Mouse (Mus musculus): ENCODE measurements around the gene Snrpf. TPM values are rescaled to one million over a fixed set of nuclear protein-coding genes. Genes with fewer than 3 reads are reported as not detected.
"Not testable (repeated sequence)": the region's sequence is repeated elsewhere in the genome, so short reads cannot be mapped to it uniquely, and the experiment has no call there.

The Snrpf gene
- polyA plus RNA-seq, 1 experiment from 2014 or later = 55.2 TPM

DNA sequence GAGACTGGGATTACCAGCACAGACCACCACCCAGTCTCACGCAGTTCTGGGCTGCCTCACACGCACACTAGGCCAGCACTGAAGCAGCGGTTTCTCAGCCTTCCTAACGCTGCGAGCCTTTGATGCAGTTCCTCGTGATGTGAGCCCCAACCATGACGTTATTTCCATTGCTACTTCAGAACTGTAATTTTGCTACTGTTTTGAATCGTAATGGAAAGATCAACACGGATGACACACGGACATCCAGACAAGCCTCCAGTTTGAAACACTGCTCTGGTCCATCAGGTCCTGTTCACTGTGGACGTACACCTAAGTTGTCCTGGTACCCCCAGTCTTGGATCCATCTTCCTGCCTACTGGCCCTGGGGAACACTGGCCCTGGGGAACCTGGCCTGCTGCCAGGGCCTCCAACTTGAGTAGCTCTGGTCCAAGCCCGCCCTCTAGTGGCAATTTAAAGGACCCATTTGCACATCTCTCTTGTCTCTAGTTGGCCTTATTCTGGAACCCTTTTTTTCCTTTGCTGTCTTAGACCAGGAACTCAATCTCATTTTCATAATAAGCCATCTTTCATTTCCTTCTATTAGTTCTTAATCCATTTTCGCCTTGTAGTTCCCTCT lies 12.1 kb downstream of the Snrpf start:
- no peak overlapping the region for H3K4me2 ChIP-seq
- H3K27me3 ChIP-seq = no peaks in the 10 kb centered on the region
- ATAC-seq (ENCODE audit: insufficient read depth) = peak; percentile 37; the same call in 1 of the 2 replicates
- no peak overlapping the region for H3K9ac ChIP-seq
- H3K9me3 ChIP-seq (replicated peaks) = no peaks in the 10 kb centered on the region
- 57% methylated on average over 13 of the region's 13 CpGs for WGBS (ENCODE audit: insufficient replicate concordance)
- 0 out of 2 replicates have a peak, but pooled peaks cover 4% of the 10 kb centered on the region for H3K4me1 ChIP-seq (replicated peaks)
- H3K27ac ChIP-seq (replicated peaks) = no peak overlapping the region
- peaks cover 8% of the 10 kb centered on the region for H3K36me3 ChIP-seq (replicated peaks)
- H3K4me3 ChIP-seq (replicated peaks) = no peak overlapping the region

DNA sequence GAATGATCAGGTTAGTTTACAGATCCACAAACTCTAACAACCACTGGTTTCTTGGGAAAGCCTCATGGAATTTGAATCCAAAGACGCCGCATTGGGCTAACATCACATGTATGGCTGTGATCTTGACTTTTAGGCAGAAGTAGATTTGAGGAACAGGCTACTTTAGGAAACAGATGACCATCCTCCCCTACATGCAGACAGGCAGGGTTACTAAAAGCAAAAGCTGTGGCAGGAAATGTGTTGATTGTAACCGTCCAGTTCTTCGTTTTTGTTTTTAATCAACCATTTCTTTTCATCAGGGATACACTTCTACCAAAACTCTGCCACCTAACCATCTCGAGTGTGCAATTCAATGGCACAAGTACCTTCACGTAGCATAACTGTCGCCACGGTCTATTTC lies 13.5 kb downstream of the Snrpf start:
- no peaks in the 10 kb centered on the region for H3K36me3 ChIP-seq (replicated peaks)
- no peaks in the 10 kb centered on the region for H3K9me3 ChIP-seq (replicated peaks)
- WGBS (ENCODE audit: insufficient replicate concordance) = 49% methylated on average over 8 of the region's 8 CpGs
- no peaks in the 10 kb centered on the region for H3K4me1 ChIP-seq (replicated peaks)
- H3K27ac ChIP-seq (replicated peaks) = no peak overlapping the region
- no peak overlapping the region for H3K4me2 ChIP-seq
- H3K4me3 ChIP-seq (replicated peaks) = no peak overlapping the region
- no peak for ATAC-seq (ENCODE audit: insufficient read depth)
- no peaks in the 10 kb centered on the region for H3K27me3 ChIP-seq
- no peak overlapping the region for H3K9ac ChIP-seq

DNA sequence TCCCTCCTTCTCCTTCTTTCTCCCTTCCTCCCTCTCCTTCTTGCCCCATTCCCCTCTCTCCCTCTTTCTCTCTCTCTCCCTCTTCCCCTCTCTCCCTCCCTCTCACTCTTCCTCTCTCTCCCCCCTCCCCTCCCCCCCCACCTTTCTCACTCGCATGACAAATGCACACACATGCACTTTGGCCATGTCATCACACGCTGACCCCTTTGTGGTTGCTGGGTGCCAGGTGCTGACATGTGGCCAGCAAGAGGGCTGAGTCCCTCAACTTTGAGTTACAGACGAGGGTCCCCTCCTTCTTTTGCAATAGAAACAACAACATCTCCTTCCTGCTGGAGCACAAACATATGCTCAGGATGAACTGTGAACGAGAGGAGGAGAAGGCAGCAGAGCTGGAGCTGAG lies 14.5 kb downstream of the Snrpf start:
- Histone ChIP-seq H3K27me3 (no peaks in the 10 kb centered on the region), H3K36me3 (replicated peaks) (no peaks in the 10 kb centered on the region), H3K4me2 (no peak overlapping the region), H3K4me3 (replicated peaks) (no peak overlapping the region), H3K27ac (replicated peaks) (no peak overlapping the region), H3K4me1 (replicated peaks) (no peaks in the 10 kb centered on the region), H3K9me3 (replicated peaks) (no peaks in the 10 kb centered on the region), H3K9ac (no peak overlapping the region)
- no peak for ATAC-seq (ENCODE audit: insufficient read depth)
- 46% methylated on average over 4 of the region's 4 CpGs for WGBS (ENCODE audit: insufficient replicate concordance)

DNA sequence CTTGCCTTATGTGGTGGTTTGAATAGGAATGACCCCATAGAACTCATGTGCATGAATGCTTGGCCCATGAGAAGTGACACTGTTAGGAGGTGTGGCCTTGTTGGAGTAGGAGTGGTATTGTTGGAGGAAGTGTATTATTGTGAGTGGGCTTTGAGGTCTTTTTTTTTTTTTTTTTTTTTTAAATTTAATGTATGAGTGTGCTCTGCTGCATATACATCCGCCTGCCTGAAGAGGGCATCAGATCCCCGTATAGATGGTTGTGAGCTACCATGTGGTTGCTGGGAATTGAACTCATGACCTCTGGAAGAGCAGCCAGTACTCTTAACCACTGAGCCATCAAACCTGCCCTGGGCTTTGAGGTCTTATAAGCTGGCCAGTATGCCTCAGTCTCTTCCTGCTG lies 17.3 kb downstream of the Snrpf start:
- WGBS (ENCODE audit: insufficient replicate concordance) = 42% methylated on average over 2 of the region's 2 CpGs
- Histone ChIP-seq H3K9me3 (replicated peaks) (no peaks in the 10 kb centered on the region), H3K9ac (no peak overlapping the region), H3K4me2 (no peak overlapping the region), H3K36me3 (replicated peaks) (no peaks in the 10 kb centered on the region), H3K27ac (replicated peaks) (no peak overlapping the region), H3K27me3 (no peaks in the 10 kb centered on the region), H3K4me3 (replicated peaks) (no peak overlapping the region), H3K4me1 (replicated peaks) (no peaks in the 10 kb centered on the region)
- no peak for ATAC-seq (ENCODE audit: insufficient read depth)

DNA sequence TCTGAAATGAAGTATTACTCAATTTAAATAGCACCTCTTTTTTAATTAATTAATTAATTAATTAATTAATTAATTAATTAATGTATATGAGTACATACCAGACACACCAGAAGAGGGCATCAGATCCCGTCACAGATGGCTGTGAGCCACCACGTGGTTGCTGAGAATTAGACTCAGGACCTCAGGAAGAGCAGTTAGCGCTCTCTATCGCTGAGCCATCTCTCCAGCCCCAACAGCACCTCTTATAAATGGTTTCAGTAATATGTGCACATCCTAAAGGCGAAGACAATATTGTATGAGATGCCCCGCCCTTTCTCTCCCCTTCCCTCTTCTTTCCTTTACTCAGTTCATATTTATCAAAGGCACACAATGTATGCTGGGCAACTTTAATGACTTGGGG lies 20.8 kb downstream of the Snrpf start:
- Histone ChIP-seq H3K4me1 (replicated peaks) (no peaks in the 10 kb centered on the region), H3K36me3 (replicated peaks) (no peaks in the 10 kb centered on the region), H3K4me2 (no peak overlapping the region), H3K9ac (no peak overlapping the region), H3K4me3 (replicated peaks) (no peak overlapping the region), H3K27ac (replicated peaks) (no peak overlapping the region), H3K27me3 (no peaks in the 10 kb centered on the region), H3K9me3 (replicated peaks) (no peaks in the 10 kb centered on the region)
- no peak for ATAC-seq (ENCODE audit: insufficient read depth)
- 62% methylated on average over 6 of the region's 6 CpGs for WGBS (ENCODE audit: insufficient replicate concordance)

DNA sequence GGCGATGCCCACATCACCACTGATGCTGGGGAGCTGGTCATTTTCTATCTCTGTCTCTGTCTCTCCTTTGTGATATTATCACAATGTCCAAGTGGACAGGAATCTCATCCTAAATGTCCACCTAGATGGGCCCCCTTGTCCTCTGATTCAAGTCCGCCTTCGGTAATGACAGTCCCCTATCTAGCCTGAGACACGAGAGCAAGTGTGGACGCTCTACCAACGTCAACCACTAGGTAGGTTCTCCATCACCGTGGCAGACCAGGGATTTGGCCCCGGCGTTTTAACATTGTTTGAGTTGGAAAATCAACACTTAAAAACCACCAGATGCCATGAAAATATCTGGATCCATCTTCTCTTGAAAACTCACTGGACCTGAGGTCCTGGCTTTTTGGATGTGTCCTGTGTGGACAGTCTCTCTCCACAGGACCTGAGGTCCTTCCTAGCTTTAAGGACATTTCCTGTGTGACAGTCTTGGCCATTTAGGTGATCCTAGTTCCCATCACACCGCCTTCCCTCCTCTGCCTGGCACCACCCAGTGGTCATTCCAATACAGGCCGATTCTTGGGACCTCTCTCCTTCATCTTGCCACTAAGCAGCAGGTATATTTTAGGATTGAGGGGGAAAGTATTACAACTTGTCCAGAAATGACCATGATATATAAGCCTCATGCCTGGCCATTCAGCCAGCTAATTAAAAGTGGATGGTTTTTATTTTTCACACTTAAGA lies 21.5 kb downstream of the Snrpf start:
- no peak overlapping the region for H3K4me3 ChIP-seq (replicated peaks)
- H3K4me2 ChIP-seq = no peak overlapping the region
- 71% methylated on average over 11 of the region's 11 CpGs for WGBS (ENCODE audit: insufficient replicate concordance)
- no peaks in the 10 kb centered on the region for H3K4me1 ChIP-seq (replicated peaks)
- H3K27me3 ChIP-seq = no peaks in the 10 kb centered on the region
- H3K36me3 ChIP-seq (replicated peaks) = no peaks in the 10 kb centered on the region
- ATAC-seq (ENCODE audit: insufficient read depth) = no peak
- H3K9ac ChIP-seq = no peak overlapping the region
- no peak overlapping the region for H3K27ac ChIP-seq (replicated peaks)
- no peaks in the 10 kb centered on the region for H3K9me3 ChIP-seq (replicated peaks)

DNA sequence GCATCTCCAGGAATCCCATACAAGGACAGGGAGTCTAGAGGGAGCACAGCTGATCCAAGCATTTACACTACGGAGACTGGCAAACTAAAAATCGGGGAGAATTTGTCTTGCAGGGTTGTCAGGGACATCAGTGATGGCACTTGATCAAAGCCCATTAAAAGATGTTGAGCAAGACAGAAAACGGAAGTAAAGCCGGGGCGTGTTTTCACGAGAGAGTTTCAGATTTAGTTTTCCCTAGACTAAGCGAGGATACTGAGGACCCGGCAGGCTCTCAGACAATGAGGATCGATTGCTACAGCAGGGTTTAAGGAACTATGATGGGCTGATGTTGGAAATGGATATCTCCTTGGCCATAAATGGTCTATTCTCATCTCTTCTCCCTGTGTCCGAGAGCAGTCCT lies 22.4 kb downstream of the Snrpf start:
- H3K4me3 ChIP-seq (replicated peaks) = no peak overlapping the region
- H3K4me1 ChIP-seq (replicated peaks) = no peaks in the 10 kb centered on the region
- H3K9ac ChIP-seq = no peak overlapping the region
- no peak overlapping the region for H3K4me2 ChIP-seq
- ATAC-seq (ENCODE audit: insufficient read depth) = no peak
- H3K27ac ChIP-seq (replicated peaks) = no peak overlapping the region
- no peaks in the 10 kb centered on the region for H3K36me3 ChIP-seq (replicated peaks)
- H3K9me3 ChIP-seq (replicated peaks) = no peaks in the 10 kb centered on the region
- WGBS (ENCODE audit: insufficient replicate concordance) = 70% methylated on average over 10 of the region's 10 CpGs
- no peaks in the 10 kb centered on the region for H3K27me3 ChIP-seq

DNA sequence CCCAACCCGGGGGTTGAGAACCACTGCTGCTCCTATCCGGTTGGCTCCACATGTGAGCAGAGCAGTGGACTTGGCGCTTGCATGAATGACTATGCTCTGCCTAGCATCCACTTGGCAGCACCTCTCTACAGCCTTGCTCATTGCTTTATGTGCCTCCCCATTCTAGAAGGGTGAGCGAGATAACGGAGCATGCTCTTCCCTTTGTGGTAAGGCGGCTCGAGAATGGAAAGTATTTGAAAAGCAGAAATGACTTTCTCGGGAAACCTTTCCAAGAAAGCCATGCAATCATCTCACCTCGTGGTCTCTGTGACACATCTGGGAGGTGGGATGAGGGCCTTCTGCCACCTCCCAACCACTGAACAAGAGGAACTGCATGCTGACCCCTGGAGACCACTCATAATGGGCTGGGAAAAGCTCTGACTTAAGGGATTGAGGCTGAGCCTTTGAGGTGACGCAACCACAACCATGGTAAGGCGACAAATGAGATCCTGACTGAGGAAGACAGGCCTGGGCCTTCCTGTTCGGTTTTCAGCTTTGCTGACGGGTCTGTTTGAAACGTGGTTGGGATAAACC lies 24.9 kb downstream of the Snrpf start:
- 50% methylated on average over 14 of the region's 14 CpGs for WGBS (ENCODE audit: insufficient replicate concordance)
- H3K27me3 ChIP-seq = no peaks in the 10 kb centered on the region
- no peak overlapping the region for H3K4me3 ChIP-seq (replicated peaks)
- H3K4me2 ChIP-seq = no peak overlapping the region
- H3K9me3 ChIP-seq (replicated peaks) = no peaks in the 10 kb centered on the region
- no peaks in the 10 kb centered on the region for H3K4me1 ChIP-seq (replicated peaks)
- no peak overlapping the region for H3K27ac ChIP-seq (replicated peaks)
- no peak for ATAC-seq (ENCODE audit: insufficient read depth)
- no peaks in the 10 kb centered on the region for H3K36me3 ChIP-seq (replicated peaks)
- H3K9ac ChIP-seq = no peak overlapping the region

DNA sequence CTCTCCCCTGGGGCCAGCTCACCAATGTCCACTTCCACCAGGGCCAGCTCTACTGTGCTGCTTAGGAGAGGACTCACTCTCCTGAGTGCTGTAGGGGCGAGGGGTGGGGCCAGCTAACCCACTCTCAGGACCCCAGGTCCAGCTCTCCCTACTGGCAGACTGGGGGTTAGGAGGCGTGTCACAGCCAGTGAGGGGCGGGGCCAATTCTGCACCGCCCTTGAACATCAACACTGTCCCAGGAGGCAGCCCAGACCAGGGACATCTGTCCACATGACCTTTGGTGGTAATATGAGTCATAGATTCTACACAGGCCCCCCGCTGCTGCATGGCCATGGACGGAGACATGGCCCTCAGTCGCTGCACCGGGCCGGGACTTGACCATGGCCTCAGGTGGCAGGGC lies 29.7 kb downstream of the Snrpf start:
- 45% methylated on average over 9 of the region's 9 CpGs for WGBS (ENCODE audit: insufficient replicate concordance)
- no peaks in the 10 kb centered on the region for H3K36me3 ChIP-seq (replicated peaks)
- peak; percentile 52; the same call in 1 of the 2 replicates for ATAC-seq (ENCODE audit: insufficient read depth)
- H3K27me3 ChIP-seq = no peaks in the 10 kb centered on the region
- no peaks in the 10 kb centered on the region for H3K4me1 ChIP-seq (replicated peaks)
- H3K4me3 ChIP-seq (replicated peaks) = no peak overlapping the region
- H3K4me2 ChIP-seq = no peak overlapping the region
- H3K27ac ChIP-seq (replicated peaks) = no peak overlapping the region
- H3K9ac ChIP-seq = no peak overlapping the region
- H3K9me3 ChIP-seq (replicated peaks) = no peaks in the 10 kb centered on the region

DNA sequence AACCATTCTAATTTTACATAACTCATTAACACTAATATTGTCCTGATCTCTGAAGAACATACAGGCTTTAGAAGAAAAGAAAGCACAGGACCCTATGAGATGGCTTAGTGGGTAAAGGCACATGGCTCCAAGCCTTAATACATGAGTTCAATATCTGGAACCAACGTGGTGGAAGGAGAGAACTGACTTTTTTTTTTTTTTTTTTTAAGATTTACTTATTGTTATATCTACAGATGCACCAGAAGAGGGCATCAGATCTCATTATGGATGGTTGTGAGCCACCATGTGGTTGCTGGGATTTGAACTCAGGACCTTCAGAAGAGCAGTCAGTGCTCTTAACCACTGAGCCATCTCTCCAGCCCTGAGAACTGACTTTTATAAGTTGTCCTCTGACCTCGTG lies 31.5 kb downstream of the Snrpf start:
- ATAC-seq (ENCODE audit: insufficient read depth); H3K4me1 ChIP-seq (replicated peaks); H3K27me3 ChIP-seq; H3K9ac ChIP-seq; H3K4me2 ChIP-seq; H3K27ac ChIP-seq (replicated peaks); H3K9me3 ChIP-seq (replicated peaks); H3K36me3 ChIP-seq (replicated peaks); H3K4me3 ChIP-seq (replicated peaks): not testable (repeated sequence)
- 32% methylated on average over 2 of the region's 2 CpGs for WGBS (ENCODE audit: insufficient replicate concordance)

DNA sequence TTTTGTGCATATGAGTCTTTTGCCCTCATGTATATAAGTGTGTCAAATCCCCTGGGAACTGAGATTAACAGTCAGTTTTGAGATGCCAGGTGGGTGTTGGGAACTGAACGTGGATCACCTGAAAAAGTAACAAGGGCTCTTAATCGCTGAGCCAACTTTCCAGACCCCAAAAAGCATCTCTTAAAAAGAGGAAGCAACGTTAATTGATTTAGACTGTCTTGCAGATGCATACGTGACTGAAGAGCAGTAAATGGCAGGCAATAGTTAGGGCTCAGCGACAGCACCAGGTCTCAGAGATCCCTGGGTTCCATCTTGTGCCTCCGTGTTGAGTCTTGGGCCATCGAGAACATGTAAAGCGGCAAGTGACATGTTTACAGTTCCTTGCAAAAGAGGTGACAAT lies 36.9 kb downstream of the Snrpf start:
- Histone ChIP-seq H3K36me3 (replicated peaks) (no peaks in the 10 kb centered on the region), H3K4me3 (replicated peaks) (no peak overlapping the region), H3K27me3 (no peaks in the 10 kb centered on the region), H3K4me2 (no peak overlapping the region), H3K9ac (no peak overlapping the region), H3K4me1 (replicated peaks) (no peaks in the 10 kb centered on the region), H3K27ac (replicated peaks) (no peak overlapping the region), H3K9me3 (replicated peaks) (no peaks in the 10 kb centered on the region)
- ATAC-seq (ENCODE audit: insufficient read depth) = no peak
- 49% methylated on average over 8 of the region's 8 CpGs for WGBS (ENCODE audit: insufficient replicate concordance)
